Mouse (Mus musculus) ES-E14 (cell line): ENCODE measurements around the gene Actl7a.

Experiments used
- HCFC1 ChIP-seq: IDR thresholded peaks from 2 replicates; pipeline ENCODE4 v1.6.1; 2012; ENCODE audit warnings: low read length, inconsistent platforms, borderline replicate concordance; ENCODE audit not compliant: insufficient read depth
- ZNF384 ChIP-seq: IDR thresholded peaks from 2 replicates; pipeline ENCODE4 v1.6.1; 2012; ENCODE audit warnings: low read depth, low read length, inconsistent platforms

GRCm38 (mm10) chr4:56771065-56771464, 27.9 kb downstream of the Actl7a start:
- TF ChIP-seq ZNF384: no peak
- TF ChIP-seq HCFC1: no peak
